Mouse (Mus musculus) frontal cortex, adult 2 months (tissue): ENCODE measurements around the gene Rasef. TPM values are rescaled to one million over a fixed set of nuclear protein-coding genes. Genes with fewer than 3 reads are reported as not detected.
"Not testable (repeated sequence)": the region's sequence is repeated elsewhere in the genome, so short reads cannot be mapped to it uniquely, and the experiment has no call there.

Experiments used
- DNase-seq, 2 experiments: peaks; one replicate each; pipeline ENCODE4 v3.0.0; 2022; ENCODE audit warnings: low spot score in 1 of 2; ENCODE audit errors: extremely low spot score in 1 of 2
- polyA plus RNA-seq: library from polyadenylated mRNA; depleted of rRNA; stranded (reverse); fragments of >200 nt; gene quantifications from 2 replicates; pipeline ENCODE4 v1.2.3, GENCODE M21; 2012; rRNA removed

Gene Rasef
- polyA plus RNA-seq, result 0.12 and 0.15 TPM in 2 replicates

DNA sequence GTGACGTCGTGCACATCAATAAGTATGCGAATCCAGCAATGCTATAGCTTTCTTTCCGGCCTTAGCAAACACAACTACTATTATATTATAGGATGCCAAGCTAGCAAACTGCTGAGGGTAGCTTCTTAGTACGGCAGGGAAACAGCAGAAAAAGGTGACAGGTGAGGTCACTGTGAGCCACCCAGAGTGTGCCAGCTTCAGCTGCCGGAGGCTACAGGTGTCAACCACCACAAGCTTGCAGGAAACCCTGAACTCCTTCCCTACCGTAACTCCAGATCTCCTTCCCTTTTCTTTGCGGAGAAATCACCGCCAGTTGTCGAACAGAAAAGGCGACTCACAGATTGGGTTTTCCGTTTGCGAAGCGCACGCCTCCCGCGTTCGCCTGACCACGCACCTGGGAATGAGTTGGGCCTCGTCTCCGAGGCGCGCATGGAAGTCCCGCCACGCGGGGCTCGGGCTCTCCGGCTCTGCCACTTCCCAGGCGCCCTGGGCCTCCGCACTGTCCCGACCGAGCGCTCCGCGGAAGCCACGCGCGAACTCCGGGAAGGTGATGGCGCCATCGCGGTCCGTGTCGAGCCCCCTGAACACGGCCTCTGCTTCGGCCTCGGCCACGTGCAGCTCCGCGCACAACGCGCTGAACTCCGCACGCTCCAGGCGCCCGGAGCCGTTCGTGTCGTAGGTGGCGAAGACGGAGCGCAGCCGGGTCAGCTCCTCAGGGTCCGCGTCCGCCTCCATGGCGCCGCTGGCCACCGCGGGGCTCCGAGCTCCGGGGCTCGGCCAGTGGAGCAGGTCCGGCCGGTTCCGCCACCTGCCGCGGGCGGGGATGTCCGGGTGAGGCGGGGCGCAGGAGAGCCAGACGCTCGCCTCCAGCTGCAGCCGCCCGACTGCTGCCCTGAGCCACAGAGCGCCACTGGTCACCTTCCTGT, at the start of gene Rasef:
Gene Rasef (minus strand): TSS at position 735 of the 926 bp plus-strand sequence.
- peak in 1 of 2 experiments; percentile 12 for DNase-seq

DNA sequence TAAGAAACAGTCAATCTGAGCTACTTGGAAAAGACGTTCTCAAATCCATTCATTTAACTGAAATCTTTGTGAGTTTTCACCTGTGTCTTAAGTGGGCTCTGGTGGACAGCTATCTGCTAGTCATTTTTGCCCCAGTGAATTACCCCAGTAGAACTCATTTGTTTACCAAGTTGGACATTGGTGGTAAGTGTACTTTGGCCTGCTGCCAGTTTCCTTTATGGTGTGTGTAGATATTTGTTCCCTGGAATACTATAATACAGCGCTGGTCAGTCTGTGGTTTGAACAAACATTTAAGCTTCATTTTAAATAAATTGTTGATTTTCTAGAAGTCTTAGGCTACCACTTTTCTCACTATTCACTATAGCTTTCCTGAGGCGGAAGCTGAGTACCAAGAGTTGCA, 35.8 kb upstream of the Rasef start:
- no peak for DNase-seq

DNA sequence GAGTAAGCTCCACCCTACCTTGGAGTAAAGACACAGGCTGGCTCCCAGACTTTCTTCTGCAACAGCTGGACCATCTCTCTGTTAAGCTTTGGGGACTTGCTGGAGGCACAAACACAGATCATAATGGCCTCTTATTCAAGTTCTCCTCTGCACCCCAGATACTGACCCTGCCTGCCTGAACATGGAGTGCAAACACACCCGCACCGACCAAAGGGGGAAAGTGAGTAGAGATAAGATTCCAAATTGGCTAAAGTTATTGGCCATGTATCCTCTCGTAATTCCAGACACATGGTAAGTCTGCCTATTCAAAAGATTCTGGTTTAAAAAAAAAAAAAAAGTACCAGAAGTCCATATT, 369 bp upstream of the Rasef start:
- no peak for DNase-seq

DNA sequence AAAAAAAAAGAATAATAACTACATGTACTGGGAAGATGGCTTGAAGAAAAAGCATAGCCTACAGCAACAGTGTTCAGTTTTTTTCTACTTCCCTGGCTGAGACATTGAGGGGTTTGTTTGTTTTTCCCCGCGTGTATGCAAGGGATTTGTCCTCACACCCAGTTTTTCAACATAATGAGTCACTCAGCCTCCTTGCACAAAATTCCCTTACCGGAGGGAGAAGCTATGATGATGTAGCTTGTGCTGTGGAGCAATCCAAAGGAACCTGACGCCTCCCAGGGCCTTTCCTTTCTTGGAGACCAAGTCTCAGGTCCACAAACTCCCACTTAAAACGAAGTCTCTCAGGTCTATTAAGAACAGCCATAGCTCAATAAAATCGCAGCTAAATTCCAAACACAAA, 1.3 kb downstream of the Rasef start:
- DNase-seq, result peak in 1 of 2 experiments; percentile 3

DNA sequence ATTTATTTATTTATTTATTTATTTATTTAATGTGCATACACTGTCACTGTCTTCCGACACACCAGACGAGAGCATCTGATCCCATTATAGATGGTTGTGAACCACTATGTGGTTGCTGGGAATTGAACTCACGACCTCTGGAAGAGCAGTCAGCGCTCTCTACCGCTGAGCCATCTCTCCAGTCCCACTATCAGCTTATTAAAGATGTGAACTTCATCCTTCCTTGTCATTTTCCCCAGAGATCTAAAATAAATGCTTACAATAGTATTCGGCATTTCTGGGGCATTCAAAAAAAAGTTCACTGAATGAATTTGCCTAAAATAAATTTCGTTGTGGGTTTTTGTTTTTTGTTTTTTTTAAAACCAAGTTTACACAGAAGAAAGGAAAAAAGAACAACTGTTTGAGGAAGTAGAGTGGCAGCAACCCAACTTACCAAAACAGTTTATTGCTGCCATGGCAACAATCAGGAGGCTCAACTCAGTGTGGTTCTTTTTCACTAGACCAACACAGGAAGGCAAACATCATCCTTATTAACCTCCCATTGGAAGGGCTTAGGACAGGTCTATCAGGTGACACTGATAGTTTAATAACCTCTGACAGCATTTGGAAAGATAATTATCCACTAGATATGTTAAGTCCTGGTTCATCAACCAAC, 2.6 kb downstream of the Rasef start:
- DNase-seq, result no peak

DNA sequence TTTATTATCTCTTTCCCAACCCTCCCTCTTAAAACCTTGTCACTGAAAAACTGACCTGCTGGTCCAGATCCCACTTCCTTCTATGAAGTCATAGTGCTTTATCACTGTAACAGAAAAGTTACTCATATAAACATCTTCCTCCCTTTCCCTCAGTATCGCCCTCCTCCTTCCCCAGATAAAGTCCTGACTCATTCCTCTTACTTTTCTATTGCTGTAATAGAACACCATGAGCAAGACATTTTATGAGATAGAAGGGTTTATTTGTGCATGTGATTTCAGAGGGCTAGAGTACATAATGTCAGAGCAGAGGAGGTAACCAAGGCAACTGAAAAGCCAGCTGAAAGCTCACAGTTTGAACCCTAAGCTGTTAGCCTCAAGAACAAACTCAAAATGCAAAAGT, 6.6 kb downstream of the Rasef start:
- DNase-seq, result no peak

DNA sequence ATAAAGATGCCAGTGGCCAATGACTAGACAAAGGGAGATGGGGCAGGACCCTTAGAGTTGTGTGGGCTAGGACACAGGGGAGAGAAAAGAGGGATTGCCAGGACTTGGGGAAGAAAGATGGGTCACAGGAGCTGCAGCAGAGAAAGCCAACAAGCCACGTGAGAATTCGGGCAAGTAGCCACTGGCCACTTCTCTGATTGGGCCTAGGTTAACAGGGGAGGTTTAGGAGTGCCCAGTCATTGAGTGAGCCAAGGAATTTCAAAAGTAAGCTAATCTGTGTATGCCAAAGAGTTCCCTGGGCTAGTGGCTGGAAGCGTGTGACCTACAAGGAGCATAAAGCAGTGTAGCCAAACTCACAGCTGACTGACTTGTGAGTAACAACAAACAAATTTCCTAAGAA, 9.7 kb downstream of the Rasef start:
- no peak for DNase-seq

DNA sequence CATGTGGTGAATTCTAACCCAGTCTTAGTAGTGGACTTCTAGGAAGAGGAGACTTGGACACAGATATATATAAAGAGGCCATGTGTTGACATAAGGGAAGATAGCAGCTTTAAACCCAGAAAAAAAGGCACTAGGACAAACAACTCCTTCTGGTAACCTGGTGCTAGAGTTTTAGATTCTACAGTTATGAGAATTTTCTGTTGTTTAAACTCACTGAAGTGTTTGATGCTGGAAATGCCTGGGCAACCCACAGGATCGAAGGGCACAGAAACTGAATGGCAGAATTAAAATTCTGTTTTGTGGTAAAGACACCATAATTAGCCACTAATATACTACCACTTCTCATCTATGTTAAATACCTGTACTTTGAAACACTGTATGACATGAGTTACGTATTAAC, 15.5 kb downstream of the Rasef start:
- DNase-seq, result no peak

DNA sequence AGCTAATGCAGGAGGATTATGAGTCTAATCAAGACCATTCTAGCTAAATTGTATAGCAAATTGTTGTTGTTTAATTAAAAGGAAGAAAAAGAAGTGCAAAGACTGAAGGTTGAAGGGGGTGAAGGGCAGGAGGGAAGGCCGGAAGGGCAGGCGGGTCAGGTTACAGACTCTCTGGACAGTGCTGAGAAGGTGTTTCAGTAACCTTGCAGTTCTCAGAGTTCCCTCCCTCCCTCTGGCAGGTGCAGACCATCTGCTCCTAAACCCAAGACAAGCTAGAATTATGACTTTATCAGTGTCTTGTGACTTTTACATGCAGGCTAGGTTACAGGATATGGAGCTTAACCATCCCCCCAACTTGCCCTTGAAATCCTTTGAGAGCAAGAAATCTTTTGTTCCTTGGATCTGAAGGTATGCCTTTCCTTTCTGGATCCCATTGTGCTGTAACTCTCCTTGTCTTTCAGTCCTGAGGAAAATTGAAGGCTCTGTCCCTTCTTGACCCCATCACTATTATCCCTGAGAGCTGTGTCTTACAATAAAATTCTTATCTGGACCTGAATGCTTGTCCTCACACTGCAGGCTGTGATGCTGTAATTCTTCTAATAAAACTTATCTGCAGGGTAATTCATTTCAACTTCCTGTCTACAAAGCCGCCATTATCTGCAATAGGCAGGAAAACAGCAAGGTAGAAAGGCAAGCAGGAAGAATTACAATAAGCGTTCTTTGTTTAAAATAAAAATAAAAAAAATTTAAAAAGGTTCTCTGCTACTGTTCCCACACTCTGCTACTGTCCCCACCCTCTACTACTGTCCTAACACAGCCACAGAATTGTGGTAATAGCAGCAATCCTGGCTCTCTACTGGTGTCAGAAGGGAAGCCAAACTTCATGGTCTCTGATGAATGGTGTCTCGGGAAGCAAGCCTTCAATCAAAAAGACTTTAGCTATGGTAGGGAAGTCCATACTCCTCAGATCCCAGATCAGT, 16.7 kb downstream of the Rasef start:
- no peak for DNase-seq

DNA sequence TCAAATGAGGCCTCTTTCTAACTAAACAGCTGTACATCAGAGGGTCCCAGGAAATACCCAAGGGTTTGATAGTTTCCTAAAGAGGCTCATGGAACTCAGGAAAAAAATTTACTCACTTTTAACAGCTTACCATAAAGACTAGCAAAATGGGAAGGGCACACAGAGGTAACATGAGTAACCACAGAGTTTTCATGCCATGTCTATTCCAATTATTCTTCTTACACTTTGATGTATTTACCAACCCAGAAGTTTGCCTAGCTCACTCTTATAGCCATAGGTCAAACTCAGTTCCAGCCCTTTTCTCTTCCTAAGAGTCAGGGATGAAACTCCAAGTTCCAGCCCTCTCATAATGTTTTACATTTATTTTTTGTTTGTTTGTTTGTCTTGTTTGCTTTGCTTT, 18.8 kb downstream of the Rasef start:
- DNase-seq, result no peak

DNA sequence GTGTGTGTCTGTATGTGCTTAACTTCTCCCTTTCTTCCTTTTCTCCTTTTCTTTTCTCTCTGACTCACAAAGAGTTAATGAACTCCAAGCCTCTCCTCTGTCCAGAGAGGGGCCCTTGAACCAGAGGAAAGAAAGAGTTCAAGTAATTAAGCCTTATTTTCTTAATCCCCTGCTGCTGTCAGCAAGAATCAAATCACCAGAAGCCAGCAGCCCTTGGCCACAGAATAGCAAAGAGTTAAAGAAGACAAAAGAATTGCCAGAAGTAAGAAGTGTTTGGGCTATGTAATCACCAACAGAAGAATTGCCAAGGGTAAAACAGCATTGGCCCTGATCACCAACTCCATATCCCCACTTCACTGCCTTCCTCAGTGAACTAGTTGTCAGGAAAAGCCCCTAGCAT, 20.2 kb downstream of the Rasef start:
- no peak for DNase-seq

DNA sequence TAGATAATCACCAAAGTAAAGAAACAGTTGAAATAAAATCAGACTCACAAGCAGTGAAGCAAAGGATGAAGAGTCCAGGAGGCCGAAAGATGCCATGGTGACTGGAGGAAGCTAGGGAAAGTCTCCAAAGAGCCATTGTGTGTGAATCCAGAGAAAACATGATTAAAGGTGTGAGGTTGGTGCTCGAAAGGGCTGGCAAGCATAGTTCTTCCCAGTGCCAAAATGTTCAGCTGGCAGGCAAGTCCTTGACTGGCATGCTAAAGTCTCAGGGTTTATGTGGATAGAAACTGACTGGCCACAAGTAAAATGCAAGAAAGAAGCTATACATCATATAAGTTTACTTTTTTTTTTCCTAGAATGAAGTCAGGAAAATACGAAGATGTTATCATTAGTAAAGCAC, 22.6 kb downstream of the Rasef start:
- no peak for DNase-seq

DNA sequence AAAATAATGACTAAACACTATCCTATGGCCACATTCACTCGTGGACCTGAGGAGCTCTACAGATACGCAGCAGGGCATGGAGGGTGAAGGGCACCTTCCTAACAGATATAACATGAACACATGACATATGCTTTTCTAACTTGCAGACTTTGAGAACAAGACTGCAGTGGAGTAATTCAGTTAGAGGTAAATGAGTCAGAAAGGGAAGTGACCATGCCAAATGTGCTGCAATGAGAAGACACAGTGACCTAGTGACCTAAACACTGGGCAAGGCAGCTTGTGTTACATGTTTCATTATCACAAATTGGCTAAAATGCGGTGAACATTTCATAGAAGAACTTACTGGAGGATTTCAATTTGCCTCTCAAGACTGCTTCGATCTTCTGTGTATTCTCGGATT, 42.6 kb downstream of the Rasef start:
- DNase-seq, result no peak

DNA sequence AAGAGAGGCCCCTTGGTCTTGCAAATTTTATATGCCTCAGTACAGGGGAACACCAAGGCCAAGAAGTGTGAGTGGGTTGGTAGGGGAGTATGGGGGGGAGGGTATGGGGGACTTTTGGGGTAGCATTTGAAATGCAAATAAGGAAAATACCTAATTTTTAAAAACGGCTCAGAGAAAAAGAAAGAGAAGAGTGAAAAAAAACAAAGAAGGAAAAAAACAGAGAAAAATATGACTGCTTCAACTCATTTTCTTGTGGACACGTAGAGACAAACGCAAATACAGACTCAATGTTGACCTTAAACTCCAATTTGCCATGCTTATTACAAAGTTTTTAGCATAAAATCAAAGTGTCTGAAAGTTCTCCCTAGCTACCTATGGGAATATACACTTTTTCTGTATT, 51.4 kb downstream of the Rasef start:
- DNase-seq, result no peak

DNA sequence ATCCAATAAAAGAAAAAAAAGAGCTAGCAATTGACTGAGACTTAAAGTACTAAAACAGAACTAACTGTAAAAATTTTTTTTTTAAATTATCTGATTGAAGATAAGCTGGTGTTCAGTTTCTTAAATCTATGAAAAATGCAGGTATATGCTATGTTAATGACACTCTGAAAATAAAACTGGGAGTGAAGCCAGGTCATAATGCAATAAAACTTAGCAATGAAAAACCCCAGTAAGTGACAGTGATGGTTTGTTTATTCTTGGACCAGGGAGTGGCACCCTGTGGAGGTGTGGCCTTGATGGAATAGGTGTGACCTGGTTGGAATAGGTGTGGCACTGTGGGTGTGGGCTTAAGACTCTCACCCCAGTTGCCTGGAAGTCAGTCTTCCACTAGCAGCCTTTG, 71.0 kb downstream of the Rasef start:
- DNase-seq, result no peak

DNA sequence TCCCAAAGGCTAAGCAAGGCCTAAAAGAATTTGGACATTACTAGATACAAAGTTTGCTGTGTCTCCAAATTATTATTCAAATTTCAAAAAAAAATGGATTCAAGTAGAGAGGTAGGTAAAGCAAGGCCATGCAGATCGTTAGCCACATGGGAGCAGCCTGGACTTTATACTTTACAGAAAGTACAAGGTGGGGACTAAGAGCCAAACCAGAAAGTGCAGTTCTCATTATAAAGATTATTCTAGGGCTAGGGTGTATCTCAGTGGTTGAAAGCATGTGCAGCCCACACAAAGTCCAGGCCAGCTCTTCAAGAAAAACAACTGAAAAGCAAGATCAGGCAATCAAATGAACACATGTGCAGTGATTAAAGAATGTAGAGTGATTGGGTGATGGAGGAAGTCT, 72.0 kb downstream of the Rasef start:
- no peak for DNase-seq

DNA sequence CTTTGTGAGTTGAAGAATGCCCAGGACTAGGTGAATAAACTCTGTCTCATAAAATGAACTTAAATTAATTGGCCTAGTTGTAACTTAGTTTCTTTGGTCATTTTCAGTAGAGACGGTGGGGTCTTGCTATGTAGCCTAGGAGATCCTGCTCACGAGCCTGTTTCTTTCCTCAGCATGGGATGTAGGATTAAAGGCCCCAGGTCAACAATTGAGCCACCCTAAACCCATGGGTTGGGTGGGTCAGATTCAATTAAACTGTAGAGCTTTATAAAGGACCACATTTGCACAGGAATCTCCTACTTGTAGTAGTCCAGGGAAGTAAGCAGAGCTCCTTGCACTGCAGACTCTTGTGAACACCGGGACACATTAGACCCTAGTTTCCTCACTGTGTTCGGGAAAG, 107.6 kb downstream of the Rasef start, which contains the start of gene Gm428:
Gene Gm428 (plus strand): TSS at position 301 of the 400 bp plus-strand sequence.
- not testable (repeated sequence) for DNase-seq

DNA sequence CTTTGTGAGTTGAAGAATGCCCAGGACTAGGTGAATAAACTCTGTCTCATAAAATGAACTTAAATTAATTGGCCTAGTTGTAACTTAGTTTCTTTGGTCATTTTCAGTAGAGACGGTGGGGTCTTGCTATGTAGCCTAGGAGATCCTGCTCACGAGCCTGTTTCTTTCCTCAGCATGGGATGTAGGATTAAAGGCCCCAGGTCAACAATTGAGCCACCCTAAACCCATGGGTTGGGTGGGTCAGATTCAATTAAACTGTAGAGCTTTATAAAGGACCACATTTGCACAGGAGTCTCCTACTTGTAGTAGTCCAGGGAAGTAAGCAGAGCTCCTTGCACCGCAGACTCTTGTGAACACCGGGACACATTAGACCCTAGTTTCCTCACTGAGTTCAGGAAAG, 122.7 kb downstream of the Rasef start, which contains the start of gene Gm11239:
Gene Gm11239 (plus strand): TSS at position 301 of the 400 bp plus-strand sequence.
- not testable (repeated sequence) for DNase-seq
